Mouse (Mus musculus) CH12.LX (cell line): ENCODE measurements at regions not wholly inside any gene's neighbourhood (a gene's known extent, or its start where the extent isn't known, plus 50 kb on each side); places are given as distances from the start of the nearest gene placed in this dataset.

Experiments used
- DNase-seq: peaks from one replicate; pipeline ENCODE4 v3.0.0-alpha.2; 2013; ENCODE audit errors: extremely low read depth
- H3K27ac ChIP-seq: 2 replicates; pipeline ENCODE4 v1.5.1; 2012; ENCODE audit warnings: low read depth, mild to moderate bottlenecking, control low read depth, moderate library complexity; ENCODE audit not compliant: insufficient read depth
- H3K27me3 ChIP-seq: replicated peaks from 2 replicates; pipeline ENCODE3; 2012; ENCODE audit warnings: inconsistent platforms
- H3K36me3 ChIP-seq, 2 experiments: replicated peaks in 1 of 2; 2 replicates each; pipeline versions ENCODE3 to v1.6.1; 2012; ENCODE audit warnings: inconsistent platforms in 1 of 2, low read length in 1 of 2, mild to moderate bottlenecking in 1 of 2, mixed read lengths in 1 of 2, moderate library complexity in 1 of 2; ENCODE audit not compliant: control insufficient read depth in 1 of 2, insufficient read depth in 1 of 2
- H3K4me1 ChIP-seq, 2 experiments: 2 replicates each; pipeline ENCODE4 v1.6.1; 2012; ENCODE audit warnings: inconsistent platforms in 1 of 2, moderate library complexity in 1 of 2; ENCODE audit not compliant: insufficient read depth in 2 of 2, control insufficient read depth in 1 of 2
- H3K4me2 ChIP-seq: 2 replicates; pipeline ENCODE4 v1.6.1; 2012; ENCODE audit warnings: low read depth, mild to moderate bottlenecking, control low read depth; ENCODE audit not compliant: poor library complexity, insufficient read depth, severe bottlenecking
- H3K4me3 ChIP-seq, 3 experiments: fragments of 150-350 bp in 1 of 3; sonication (generic) in 1 of 3; replicated peaks in 1 of 3; 2 replicates each; pipeline versions ENCODE3 to v1.5.1; 2011 to 2012; ENCODE audit warnings: low read depth in 2 of 3, low read length in 2 of 3, mild to moderate bottlenecking in 2 of 3, moderate library complexity in 2 of 3, control low read depth in 1 of 3, improper control_type of control experiment in 1 of 3, inconsistent platforms in 1 of 3, mixed read lengths in 1 of 3; ENCODE audit not compliant: poor library complexity in 1 of 3
- H3K79me2 ChIP-seq: replicated peaks from 2 replicates; pipeline ENCODE4 v1.6.1; 2012; ENCODE audit warnings: mild to moderate bottlenecking, moderate library complexity; ENCODE audit not compliant: control insufficient read depth, poor library complexity, insufficient read depth, severe bottlenecking; ENCODE audit errors: extremely low read depth
- H3K9ac ChIP-seq: 2 replicates; pipeline ENCODE4 v1.6.1; 2012; ENCODE audit warnings: low read depth, mild to moderate bottlenecking, control low read depth, moderate library complexity; ENCODE audit not compliant: insufficient read depth
- H3K9me3 ChIP-seq: replicated peaks from 2 replicates; pipeline ENCODE3; 2012; ENCODE audit warnings: low read length, inconsistent platforms, mixed read lengths
- ELF1 ChIP-seq: IDR thresholded peaks from 2 replicates; pipeline ENCODE4 v1.6.1; 2014; ENCODE audit warnings: low read depth, mild to moderate bottlenecking, inconsistent platforms, low read length, improper control_type of control experiment
- GABPA ChIP-seq: IDR thresholded peaks from 2 replicates; pipeline ENCODE4 v1.6.1; 2012; ENCODE audit warnings: low read depth, low read length, improper control_type of control experiment, inconsistent platforms; ENCODE audit not compliant: insufficient replicate concordance
- HCFC1 ChIP-seq: IDR thresholded peaks from 2 replicates; pipeline ENCODE4 v1.6.1; 2012; ENCODE audit warnings: low read depth, mild to moderate bottlenecking, inconsistent platforms, low read length, improper control_type of control experiment
- IRF4 ChIP-seq: IDR thresholded peaks from 2 replicates; pipeline ENCODE4 v1.6.1; 2014; ENCODE audit warnings: low read depth, mild to moderate bottlenecking, inconsistent platforms, low read length, improper control_type of control experiment
- JUND ChIP-seq: conservative IDR thresholded peaks from 2 replicates; pipeline ENCODE4 v1.6.1; 2011; ENCODE audit warnings: low read depth, low read length, improper control_type of control experiment
- MAX ChIP-seq: IDR thresholded peaks from 2 replicates; pipeline ENCODE4 v1.6.1; 2011; ENCODE audit warnings: low read length, improper control_type of control experiment
- MAZ ChIP-seq: IDR thresholded peaks from 2 replicates; pipeline ENCODE4 v1.6.1; 2012; ENCODE audit warnings: low read depth, mild to moderate bottlenecking, inconsistent platforms, low read length, improper control_type of control experiment, moderate library complexity
- PAX5 ChIP-seq: IDR thresholded peaks from 2 replicates; pipeline ENCODE4 v1.6.1; 2012; ENCODE audit warnings: low read length, inconsistent platforms, mixed read lengths
- POLR2A ChIP-seq: IDR thresholded peaks from 2 replicates; pipeline ENCODE4 v1.6.1; 2011; ENCODE audit warnings: low read depth, mild to moderate bottlenecking, improper control_type of control experiment, low read length
- SIN3A ChIP-seq: IDR thresholded peaks from 2 replicates; pipeline ENCODE4 v1.6.1; 2012; ENCODE audit warnings: low read length, improper control_type of control experiment, inconsistent platforms
- SMC3 ChIP-seq: IDR thresholded peaks from 2 replicates; pipeline ENCODE4 v1.6.1; 2011; ENCODE audit warnings: low read depth, low read length, improper control_type of control experiment
- UBTF ChIP-seq: IDR thresholded peaks from 2 replicates; pipeline ENCODE4 v1.6.1; 2012; ENCODE audit warnings: low read depth, mild to moderate bottlenecking, inconsistent platforms, low read length, improper control_type of control experiment, moderate library complexity
- USF1 ChIP-seq: IDR thresholded peaks from 2 replicates; pipeline ENCODE4 v1.6.1; 2014; ENCODE audit warnings: low read depth, mild to moderate bottlenecking, inconsistent platforms, low read length, improper control_type of control experiment
- ZC3H11A ChIP-seq: IDR thresholded peaks from 2 replicates; pipeline ENCODE4 v1.6.1; 2012; ENCODE audit warnings: low read depth, mild to moderate bottlenecking, inconsistent platforms, low read length, improper control_type of control experiment
- ZKSCAN1 ChIP-seq: IDR thresholded peaks from 2 replicates; pipeline ENCODE4 v1.6.1; 2012; ENCODE audit warnings: low read depth, inconsistent platforms, low read length, improper control_type of control experiment, borderline replicate concordance
- ZNF384 ChIP-seq: IDR thresholded peaks from 2 replicates; pipeline ENCODE4 v1.6.1; 2012; ENCODE audit warnings: low read depth, low read length, improper control_type of control experiment, inconsistent platforms
- dilution Hi-C: fragments of 300-500 bp; cut with MboI; formaldehyde crosslinking; loops from 2 replicates; pipeline ENCODE4 v1.14.3; 2020; ENCODE audit warnings: low sequenced_read_pairs; ENCODE audit not compliant: extremely low pct_unique_long_range_greater_than_20kb, extremely low pct_ligation_motif_present
- in situ Hi-C: fragments of 300-500 bp; cut with MboI; formaldehyde crosslinking; loops from 3 replicates; pipeline ENCODE4 v1.14.3; 2019; ENCODE audit warnings: low sequenced_read_pairs, low pct_ligation_motif_present, low pct_unique_long_range_greater_than_20kb, mixed read lengths

DNA sequence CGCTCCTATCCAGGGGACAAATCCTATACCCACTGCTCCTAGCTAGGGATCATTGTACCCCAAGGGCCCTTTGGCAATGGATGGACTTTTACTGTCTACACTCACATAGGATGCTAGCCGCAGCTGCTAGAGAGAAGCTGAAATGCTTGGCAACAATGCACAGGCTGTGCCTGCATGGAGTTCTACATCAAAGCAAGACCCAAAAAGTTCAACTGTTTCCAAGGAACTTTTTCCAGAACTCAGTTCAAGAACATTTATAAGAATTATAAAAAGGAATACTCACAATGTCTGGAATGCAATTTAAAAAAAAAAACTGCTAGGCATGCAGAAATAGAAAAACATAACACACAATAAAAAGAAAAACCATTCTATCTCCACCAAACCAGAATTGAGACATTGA is 202.0 kb downstream of the Rap2a start:
- TF ChIP-seq JUND (no peak), IRF4 (no peak), MAZ (no peak), ZKSCAN1 (no peak), SIN3A (no peak), ZC3H11A (no peak), ELF1 (no peak), SMC3 (no peak), ZNF384 (no peak)
- DNase-seq = no peak
- dilution Hi-C loops = no loop called here
- Histone ChIP-seq H3K4me3 (no peak overlapping the region), H3K79me2 (no peaks in the 10 kb centered on the region), H3K4me1 (no peaks in the 10 kb centered on the region), H3K27me3 (no peaks in the 10 kb centered on the region), H3K27ac (no peak overlapping the region), H3K9ac (no peak overlapping the region), H3K9me3 (no peaks in the 10 kb centered on the region), H3K36me3 (no peaks in the 10 kb centered on the region), H3K4me2 (no peak overlapping the region)
- in situ Hi-C loops = no loop called here

DNA sequence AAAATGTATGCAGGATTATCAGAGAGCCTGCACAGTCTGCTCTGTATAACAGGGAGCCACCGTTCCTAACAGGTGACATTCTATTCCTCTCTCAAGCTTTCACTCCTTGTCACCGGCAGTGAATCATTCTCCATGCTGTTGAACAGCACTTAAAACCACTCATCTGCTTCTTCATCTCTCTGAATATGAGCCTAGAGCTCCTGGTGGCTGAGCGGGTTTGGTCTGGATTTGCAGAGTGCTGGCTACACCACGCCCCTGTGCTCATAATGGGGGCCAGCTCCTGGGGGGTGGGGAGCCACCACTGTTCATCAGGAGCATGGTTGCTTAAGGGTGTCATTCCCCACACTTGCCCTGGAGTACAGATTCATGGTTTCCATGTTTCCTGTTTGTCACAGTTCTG is 207.0 kb downstream of the Rap2a start:
- no peak for TF ChIP-seq MAX
- no peak for TF ChIP-seq POLR2A
- TF ChIP-seq HCFC1 = no peak
- no peak for TF ChIP-seq SMC3
- no peak for TF ChIP-seq GABPA
- no peak for TF ChIP-seq ELF1
- TF ChIP-seq USF1 = no peak
- TF ChIP-seq UBTF = no peak
- TF ChIP-seq PAX5 = no peak
- no peaks in the 10 kb centered on the region for H3K9me3 ChIP-seq

More for the DNA sequence above, 207.0 kb downstream of the Rap2a start:
- no peak for DNase-seq
- dilution Hi-C loops = no loop called here
- in situ Hi-C loops = no loop called here
- no peaks in the 10 kb centered on the region for H3K27me3 ChIP-seq
- no peak overlapping the region for H3K4me2 ChIP-seq
- H3K79me2 ChIP-seq = no peaks in the 10 kb centered on the region
- 0 out of 4 replicates have a peak, but pooled peaks cover 0 to 4% of the 10 kb centered on the region in 2 experiments for H3K4me1 ChIP-seq
- no peak overlapping the region for H3K4me3 ChIP-seq
- no peaks in the 10 kb centered on the region for H3K36me3 ChIP-seq
- H3K9ac ChIP-seq = no peak overlapping the region
- no peak overlapping the region for H3K27ac ChIP-seq
